In the genomic region with DNA sequence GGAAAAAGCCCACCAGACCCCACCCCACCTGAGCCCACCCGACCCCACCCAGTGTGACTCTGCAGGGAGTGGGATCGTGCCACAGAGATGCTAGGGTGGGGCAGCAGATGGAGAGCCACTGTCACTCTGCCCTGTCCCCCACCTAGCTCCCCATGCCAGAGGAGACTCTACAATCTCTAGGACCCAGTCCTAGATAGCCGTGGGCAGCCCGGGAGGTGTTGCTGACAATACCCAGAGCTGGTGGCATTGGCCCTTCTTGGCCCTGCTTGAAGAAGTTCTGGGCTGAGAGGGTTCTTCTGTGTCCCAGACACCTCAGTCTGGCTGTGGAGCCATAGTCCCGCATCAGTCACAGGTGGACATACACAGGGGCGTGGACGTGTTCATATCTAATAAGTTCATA, we compare ENCODE assay signal across 30 mouse cellular contexts. TPM values are rescaled to one million over a fixed set of nuclear protein-coding genes. Genes with fewer than 3 reads are reported as not detected.
DNase-seq lines count a peak whose midpoint lies in the region; ATAC-seq and TF ChIP-seq lines count a peak whose summit lies in the region.
"Had no signal": no experiment of that assay in that cellular context is flagged by ENCODE, and none has a peak within 500 bp of the region (broad histone marks: within the 10 kb centered on the region; RNA-seq: fewer than 3 reads in every experiment).

No protein-coding gene starts in this region.

- H3K9ac ChIP-seq in heart, embryonic 12.5 days, result no peak overlapping the region
- no peak overlapping the region for H3K9ac ChIP-seq in kidney, embryonic 16.5 days (replicated peaks; ENCODE audit: low read length)
- H3K9ac ChIP-seq: forebrain, postnatal 0 days; intestine, embryonic 15.5 days; limb, embryonic 13.5 days; liver, embryonic 12.5 days; midbrain, embryonic 12.5 days; neural tube, embryonic 12.5 days had no signal

- no peaks in the 10 kb centered on the region for H3K36me3 ChIP-seq in testis, adult 2 months (ENCODE audit: control insufficient read depth, insufficient read depth, low read length)
- H3K36me3 ChIP-seq in heart, embryonic 12.5 days, result peaks cover 13% of the 10 kb centered on the region
- no peaks in the 10 kb centered on the region for H3K36me3 ChIP-seq in kidney, embryonic 16.5 days (ENCODE audit: insufficient read depth, low read length)
- H3K36me3 ChIP-seq: intestine, embryonic 15.5 days; midbrain, embryonic 12.5 days; neural tube, embryonic 12.5 days had no signal

- no peak for DNase-seq in testis, postnatal 10 days (ENCODE audit: low spot score)
- DNase-seq in heart, postnatal 10 days, result peak; percentile 74 to 77
- DNase-seq in layer of hippocampus, adult 8-10 months (ENCODE audit: low spot score in 2 of 2), result no peak
- DNase-seq in kidney, adult 9 months, result no peak
- DNase-seq: adrenal gland, adult 8-10 months; B cell, adult 2 months; forebrain, postnatal 0 days; gastrocnemius, postnatal 25 days; kidney, adult 8-10 months; kidney, postnatal 25 days; layer of hippocampus, postnatal 36 days; lung, adult 18-20 months; lung, postnatal 14 days; retina, postnatal 1 day; right cerebral cortex, postnatal 25 days; thymus, postnatal 25 days had no signal

- peak overlapping the region; percentile 34 for H3K4me2 ChIP-seq in heart, embryonic 12.5 days
- no peak overlapping the region for H3K4me2 ChIP-seq in kidney, embryonic 16.5 days (replicated peaks; ENCODE audit: low read depth, low read length)
- H3K4me2 ChIP-seq: intestine, embryonic 15.5 days; limb, embryonic 13.5 days; liver, embryonic 12.5 days; midbrain, embryonic 12.5 days; neural tube, embryonic 12.5 days had no signal

- no peak for TF ChIP-seq CTCF in testis, adult 2 months (IDR thresholded peaks at IDR 0.05; ENCODE audit: control insufficient read depth, insufficient read depth, insufficient replicate concordance, low read depth, low read length)

- 63% methylated on average over 7 of the region's 7 CpGs for WGBS in heart, embryonic 12.5 days
- WGBS in kidney, embryonic 16.5 days, result 88% methylated on average over 7 of the region's 7 CpGs

- TF ChIP-seq POLR2A in testis, adult 2 months (IDR thresholded peaks at IDR 0.05; ENCODE audit: control insufficient read depth, low read depth, low read length), result no peak

- intact Hi-C loops in heart, postnatal 10 days (cut with DNase I), result no loop called here

- ATAC-seq in heart, embryonic 12.5 days (ENCODE audit: insufficient number of reproducible peaks, low FRiP score), result peak; percentile 34; the same call in 1 of the 2 replicates
- no peak for ATAC-seq in kidney, embryonic 16.5 days (ENCODE audit: low FRiP score, low TSS enrichment)
- ATAC-seq: forebrain, postnatal 0 days; hindbrain, embryonic 16.5 days; intestine, embryonic 15.5 days; liver, embryonic 12.5 days had no signal

- H3K4me1 ChIP-seq in testis, adult 2 months (ENCODE audit: control insufficient read depth, insufficient read depth, low read length), result peaks cover 29% of the 10 kb centered on the region
- peaks cover 43% of the 10 kb centered on the region for H3K4me1 ChIP-seq in heart, embryonic 12.5 days (replicated peaks)
- H3K4me1 ChIP-seq in kidney, embryonic 16.5 days (ENCODE audit: insufficient read depth, low read length), result peaks cover 22% of the 10 kb centered on the region

- H3K27me3 ChIP-seq in testis, adult 2 months (ENCODE audit: control insufficient read depth, insufficient read depth, low read length), result no peaks in the 10 kb centered on the region
- H3K27me3 ChIP-seq in heart, embryonic 12.5 days (replicated peaks), result peaks cover 25% of the 10 kb centered on the region
- 0 out of 2 replicates have a peak, but pooled peaks cover 4% of the 10 kb centered on the region for H3K27me3 ChIP-seq in kidney, embryonic 16.5 days (ENCODE audit: insufficient read depth, low read length)
- H3K27me3 ChIP-seq: intestine, embryonic 15.5 days had no signal

- peak overlapping the region; percentile 23 for H3K4me3 ChIP-seq in testis, adult 2 months (ENCODE audit: control insufficient read depth, low read depth, low read length)
- no peak overlapping the region for H3K4me3 ChIP-seq in heart, embryonic 12.5 days
- H3K4me3 ChIP-seq in kidney, embryonic 16.5 days (ENCODE audit: low read length), result no peak overlapping the region
- H3K4me3 ChIP-seq: forebrain, embryonic 10.5 days; hindbrain, embryonic 10.5 days; intestine, embryonic 15.5 days; layer of hippocampus, adult 2 months; limb, embryonic 13.5 days; liver, embryonic 12.5 days; midbrain, embryonic 12.5 days; neural tube, embryonic 12.5 days had no signal

- no peaks in the 10 kb centered on the region for H3K9me3 ChIP-seq in heart, embryonic 12.5 days (replicated peaks)
- no peaks in the 10 kb centered on the region for H3K9me3 ChIP-seq in kidney, embryonic 16.5 days (ENCODE audit: low read length)
- H3K9me3 ChIP-seq: forebrain, embryonic 10.5 days; hindbrain, embryonic 10.5 days; intestine, embryonic 15.5 days; limb, embryonic 13.5 days; liver, embryonic 12.5 days; midbrain, embryonic 12.5 days; neural tube, embryonic 12.5 days had no signal

- H3K27ac ChIP-seq in testis, adult 2 months (ENCODE audit: control insufficient read depth, insufficient read depth, low read depth, low read length), result no peak overlapping the region
- peak overlapping the region; percentile 18 for H3K27ac ChIP-seq in heart, embryonic 12.5 days (ENCODE audit: poor library complexity, severe bottlenecking)
- H3K27ac ChIP-seq in kidney, embryonic 16.5 days (ENCODE audit: low read length), result no peak overlapping the region
- H3K27ac ChIP-seq: forebrain, embryonic 10.5 days; hindbrain, embryonic 10.5 days; intestine, embryonic 15.5 days; layer of hippocampus, adult 2 months; limb, embryonic 13.5 days; liver, embryonic 12.5 days; midbrain, embryonic 12.5 days; neural tube, embryonic 12.5 days had no signal

RNA-seq across cellular contexts. Expression of a gene that starts 2.7 kb away (rescaled TPM):
- 13.6 and 23.8 TPM in 2 replicates for polyA plus RNA-seq in testis, adult 2 months (2012; rRNA removed)
- 3.5 and 3.9 TPM in 2 replicates for polyA plus RNA-seq in heart, embryonic 12.5 days (2016; fragmentation: Nextera tagmentation; extraction: Ambion mirVana)
- total RNA-seq in heart, postnatal 10 days (2021), result 1 to 10 TPM; 1.3 to 2.0 TPM
- 1 to 10 TPM in 2 of 4 experiments, not detected in 2; 1.4 to 1.6 TPM for total RNA-seq in layer of hippocampus, adult 8-10 months (2022)
- 0.59 TPM in 1 of 2 replicates, not detected in the other for polyA plus RNA-seq in kidney, embryonic 16.5 days (2015; fragmentation: Nextera tagmentation; extraction: Ambion mirVana)
- total RNA-seq: adrenal gland, adult 8-10 months; gastrocnemius, postnatal 25 days; megakaryocyte progenitor cell, adult 5-6 weeks; MEL had no signal
- polyA plus RNA-seq: liver, embryonic 12.5 days had no signal

RNA-seq across cellular contexts. Expression of a gene that starts 38.4 kb away (rescaled TPM):
- polyA plus RNA-seq in testis, adult 2 months (2012; rRNA removed), result 19.4 and 20.4 TPM in 2 replicates
- polyA plus RNA-seq in heart, embryonic 12.5 days (2016; fragmentation: Nextera tagmentation; extraction: Ambion mirVana), result 196 and 201 TPM in 2 replicates
- total RNA-seq in heart, postnatal 10 days (2021), result 10 to 100 TPM; 53.3 to 57.0 TPM
- total RNA-seq in layer of hippocampus, adult 8-10 months (2022), result 1 to 10 TPM in 2 of 4 experiments, under 1 TPM in 2; 0.62 to 2.4 (median 1.2) TPM
- polyA plus RNA-seq in kidney, embryonic 16.5 days (2015; fragmentation: Nextera tagmentation; extraction: Ambion mirVana), result 213 and 252 TPM in 2 replicates

RNA-seq across cellular contexts. Expression of a gene that starts 55.5 kb away (rescaled TPM):
- polyA plus RNA-seq in testis, adult 2 months (2012; rRNA removed), result 19.0 and 21.4 TPM in 2 replicates
- polyA plus RNA-seq in heart, embryonic 12.5 days (2016; fragmentation: Nextera tagmentation; extraction: Ambion mirVana), result 371 and 382 TPM in 2 replicates
- total RNA-seq in heart, postnatal 10 days (2021), result 100 to 1,000 TPM; 192 to 218 TPM
- total RNA-seq in layer of hippocampus, adult 8-10 months (2022), result 10 to 100 TPM; 69.7 to 86.8 (median 75.2) TPM
- polyA plus RNA-seq in kidney, embryonic 16.5 days (2015; fragmentation: Nextera tagmentation; extraction: Ambion mirVana), result 771 and 832 TPM in 2 replicates

RNA-seq across cellular contexts. Expression of a gene that starts 57.9 kb away (rescaled TPM):
- polyA plus RNA-seq in testis, adult 2 months (2012; rRNA removed), result 18.7 and 20.1 TPM in 2 replicates
- polyA plus RNA-seq in heart, embryonic 12.5 days (2016; fragmentation: Nextera tagmentation; extraction: Ambion mirVana), result 33.8 and 35.1 TPM in 2 replicates
- total RNA-seq in heart, postnatal 10 days (2021), result 10 to 100 TPM; 31.9 to 33.0 TPM
- total RNA-seq in layer of hippocampus, adult 8-10 months (2022), result 10 to 100 TPM; 17.3 to 20.2 (median 19.4) TPM
- polyA plus RNA-seq in kidney, embryonic 16.5 days (2015; fragmentation: Nextera tagmentation; extraction: Ambion mirVana), result 31.4 and 32.5 TPM in 2 replicates

Comparison
In these comparisons a context has a peak if more than half of its experiments do, and no peak if none do; other contexts are left out.
1. DNase-seq: peak in heart, postnatal 10 days (2 of 2); none in testis, postnatal 10 days (single experiment), layer of hippocampus, adult 8-10 months (0 of 2) and kidney, adult 9 months (single experiment).
2. RNA of a gene that starts 55.5 kb away (polyA plus RNA-seq): 771 to 832 TPM in kidney, embryonic 16.5 days and 371 to 382 TPM in heart, embryonic 12.5 days; 19.0 to 21.4 TPM in testis, adult 2 months; every median in the first group is over 10 times any median in the second.